Comparison of ENCODE assay signal across 26 mouse cellular contexts in the genomic region with DNA sequence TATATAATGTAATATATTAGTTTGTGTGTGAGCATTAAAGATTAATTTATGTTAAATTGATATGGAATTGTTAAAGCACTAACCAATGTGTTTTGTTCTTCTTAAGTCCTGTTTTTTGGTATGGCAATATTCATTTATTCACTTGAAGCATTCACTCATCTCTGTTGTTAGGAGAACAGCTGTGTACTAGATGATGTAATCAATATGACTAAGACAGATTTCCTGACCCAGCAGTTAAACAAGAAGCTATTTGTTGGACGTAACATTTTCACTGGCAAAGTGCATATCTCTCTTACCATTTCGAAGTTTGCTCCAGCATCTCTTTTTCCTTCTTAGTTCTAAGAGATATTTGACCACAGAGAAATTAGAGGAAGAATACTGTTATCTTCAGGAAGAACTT. TPM values are rescaled to one million over a fixed set of nuclear protein-coding genes. Genes with fewer than 3 reads are reported as not detected.
A peak's percentile ranks its signal among the peaks of the same experiment; 100 is the strongest.
DNase-seq lines count a peak whose midpoint lies in the region; TF ChIP-seq lines count a peak whose summit lies in the region.
"Had no signal": no experiment of that assay in that cellular context is flagged by ENCODE, and none has a peak within 500 bp of the region (broad histone marks: within the 10 kb centered on the region; RNA-seq: fewer than 3 reads in every experiment).

No protein-coding gene starts in this region.

- intact Hi-C loops in gastrocnemius, adult 2 months (cut with DNase I) = no loop called here
- intact Hi-C loops in left cerebral cortex, adult 2 months (cut with DNase I) = no loop called here

- no peak overlapping the region for H3K4me3 ChIP-seq in gastrocnemius, adult 2 months
- no peak overlapping the region for H3K4me3 ChIP-seq in heart, embryonic 10.5 days
- no peak overlapping the region for H3K4me3 ChIP-seq in left cerebral cortex, adult 2 months
- H3K4me3 ChIP-seq: embryonic facial prominence, embryonic 10.5 days; embryonic facial prominence, embryonic 13.5 days; erythroblast, embryonic 14.5 days; forebrain, embryonic 12.5 days; forebrain, embryonic 15.5 days; heart, adult 2 months; heart, embryonic 13.5 days; hindbrain, embryonic 12.5 days; hindbrain, embryonic 15.5 days had no signal

- H3K36me3 ChIP-seq in heart, embryonic 10.5 days = no peaks in the 10 kb centered on the region
- H3K36me3 ChIP-seq: embryonic facial prominence, embryonic 10.5 days; embryonic facial prominence, embryonic 13.5 days; forebrain, embryonic 12.5 days; forebrain, embryonic 15.5 days; heart, embryonic 13.5 days; hindbrain, embryonic 12.5 days; hindbrain, embryonic 15.5 days had no signal

- H3K9me3 ChIP-seq in heart, embryonic 10.5 days = no peaks in the 10 kb centered on the region
- H3K9me3 ChIP-seq: embryonic facial prominence, embryonic 10.5 days; embryonic facial prominence, embryonic 13.5 days; forebrain, embryonic 12.5 days; forebrain, embryonic 15.5 days; heart, embryonic 13.5 days; hindbrain, embryonic 12.5 days; hindbrain, embryonic 15.5 days had no signal

- WGBS in heart, embryonic 10.5 days = 45% methylated on average over 2 of the region's 2 CpGs

- no peaks in the 10 kb centered on the region for H3K27me3 ChIP-seq in heart, embryonic 10.5 days (ENCODE audit: insufficient read depth, poor library complexity, severe bottlenecking)
- H3K27me3 ChIP-seq: embryonic facial prominence, embryonic 13.5 days; forebrain, embryonic 12.5 days; forebrain, embryonic 15.5 days; heart, embryonic 13.5 days; hindbrain, embryonic 12.5 days; hindbrain, embryonic 15.5 days had no signal

- H3K27ac ChIP-seq in gastrocnemius, adult 2 months = peak overlapping the region; percentile 28; the same call in 1 of the 2 replicates
- H3K27ac ChIP-seq in heart, embryonic 10.5 days = no peak overlapping the region
- no peak overlapping the region for H3K27ac ChIP-seq in left cerebral cortex, adult 2 months
- H3K27ac ChIP-seq: embryonic facial prominence, embryonic 10.5 days; embryonic facial prominence, embryonic 13.5 days; forebrain, embryonic 12.5 days; forebrain, embryonic 15.5 days; heart, adult 2 months; heart, embryonic 13.5 days; hindbrain, embryonic 12.5 days; hindbrain, embryonic 15.5 days had no signal

- TF ChIP-seq CTCF in gastrocnemius, adult 2 months (IDR thresholded peaks at IDR 0.05) = no peak
- TF ChIP-seq CTCF in left cerebral cortex, adult 2 months (IDR thresholded peaks at IDR 0.05) = no peak

- no peak for DNase-seq in gastrocnemius, adult 2 months
- no peak for DNase-seq in gastrocnemius, adult 18-20 months (ENCODE audit: low spot score)
- peak; percentile 11 to 15 for DNase-seq in heart, adult 9 months (ENCODE audit: low spot score in 2 of 2)
- no peak for DNase-seq in heart, embryonic 10.5 days (ENCODE audit: low spot score)
- DNase-seq in 3T3-L1 (ENCODE audit: low read depth, low spot score) = peak; percentile 9
- DNase-seq in Muller cell, postnatal 12 days (ENCODE audit: inconsistent ontology term) = peak; percentile 12
- no peak for DNase-seq in left cerebral cortex, adult 9 months (ENCODE audit: low spot score in 2 of 2)
- DNase-seq in left cerebral cortex, adult 2 months (ENCODE audit: extremely low spot score in 1 of 2, low spot score in 2 of 2) = no peak
- DNase-seq: adrenal gland, adult 2 months; adrenal gland, postnatal 14 days; cerebellum, adult 11 months; cerebellum, adult 8-10 months; cerebellum, postnatal 10 days; cerebellum, postnatal 36 days; embryo, embryonic 11 days; gastrocnemius, postnatal 14 days; heart, adult 2 months; heart, postnatal 14 days had no signal

- no peaks in the 10 kb centered on the region for H3K4me1 ChIP-seq in heart, embryonic 10.5 days
- H3K4me1 ChIP-seq: embryonic facial prominence, embryonic 10.5 days; embryonic facial prominence, embryonic 13.5 days; forebrain, embryonic 12.5 days; forebrain, embryonic 15.5 days; heart, embryonic 13.5 days; hindbrain, embryonic 12.5 days; hindbrain, embryonic 15.5 days had no signal

RNA-seq across cellular contexts. Expression of a gene that starts 37.5 kb away (rescaled TPM):
- total RNA-seq in gastrocnemius, adult 2 months (2021) = 10 to 100 TPM in 1 of 2 experiments, 1 to 10 TPM in 1; 8.2 to 19.4 TPM
- 10 to 100 TPM in 1 of 2 experiments, 1 to 10 TPM in 1; 9.4 to 11.4 TPM for total RNA-seq in gastrocnemius, adult 18-20 months (2021)
- polyA plus RNA-seq in heart, embryonic 10.5 days (2016; fragmentation: Nextera tagmentation; extraction: Ambion mirVana) = 4.4 TPM in 2 replicates
- 1 to 10 TPM; 3.3 to 3.7 TPM for total RNA-seq in left cerebral cortex, adult 2 months (2021)

Comparison
In these comparisons a context has a peak if more than half of its experiments do, and no peak if none do; other contexts are left out.
1. DNase-seq: peak in heart, adult 9 months (2 of 2), 3T3-L1 (single experiment) and Muller cell, postnatal 12 days (single experiment); none in gastrocnemius, adult 2 months (single experiment), gastrocnemius, adult 18-20 months (single experiment), heart, embryonic 10.5 days (single experiment), left cerebral cortex, adult 9 months (0 of 2) and left cerebral cortex, adult 2 months (0 of 2).